In genomic region chr17:24653967-24654710, GRCm38 (mm10) we compare ENCODE assay signal across 8 mouse cellular contexts. TPM values are rescaled to one million over a fixed set of nuclear protein-coding genes. Genes with fewer than 3 reads are reported as not detected.
DNase-seq lines count a peak whose midpoint lies in the region; ATAC-seq and TF ChIP-seq lines count a peak whose summit lies in the region.

No protein-coding gene starts in this region.

- TF ChIP-seq CTCF in E14TG2a.4 (conservative IDR thresholded peaks at IDR 0.05; ENCODE audit: low read length) = peak; percentile 12; the same call in 1 of the 2 replicates
- peak; percentile 87 for TF ChIP-seq CTCF in bone marrow macrophage, adult 2 months (IDR thresholded peaks at IDR 0.05; ENCODE audit: low read depth, low read length)

- peak overlapping the region; percentile 12 for H3K9ac ChIP-seq in heart, embryonic 16.5 days (ENCODE audit: low read length)

- WGBS in heart, embryonic 16.5 days = 4% methylated on average over 19 of the region's 19 CpGs

- H3K36me3 ChIP-seq in E14TG2a.4 (ENCODE audit: insufficient read depth, low read length) = no peaks in the 10 kb centered on the region
- H3K36me3 ChIP-seq in heart, embryonic 16.5 days (ENCODE audit: control insufficient read depth, insufficient read depth) = no peaks in the 10 kb centered on the region

- DNase-seq in kidney, postnatal 25 days = peak; percentile 82 to 89
- DNase-seq in lung, postnatal 14 days = peak; percentile 90
- peak; percentile 75 for DNase-seq in ovary, postnatal 14 days (ENCODE audit: low spot score)
- peak; percentile 67 to 85 for DNase-seq in urinary bladder, postnatal 4 days (ENCODE audit: low spot score in 2 of 2)

- no peak overlapping the region for H3K27ac ChIP-seq in bone marrow macrophage, adult 2 months (ENCODE audit: insufficient read depth, low read depth, low read length)
- H3K27ac ChIP-seq in heart, embryonic 16.5 days (ENCODE audit: low read length) = no peak overlapping the region

- peak; percentile 80 for ATAC-seq in erythroid progenitor cell, adult 5-6 weeks (replicated peaks; ENCODE audit: low FRiP score, poor library complexity, severe bottlenecking)
- peak; percentile 35 for ATAC-seq in heart, embryonic 16.5 days (replicated peaks; ENCODE audit: extremely low read depth, insufficient read depth, low FRiP score)

- H3K4me3 ChIP-seq in E14TG2a.4 (replicated peaks; ENCODE audit: low read length) = 0 out of 2 replicates have a peak overlapping the region, but pooled peaks have one; percentile 14
- peak overlapping the region; percentile 36 for H3K4me3 ChIP-seq in bone marrow macrophage, adult 2 months (ENCODE audit: insufficient read depth, low read length)
- H3K4me3 ChIP-seq in heart, embryonic 16.5 days (ENCODE audit: low read length) = peak overlapping the region; percentile 42

- no peaks in the 10 kb centered on the region for H3K9me3 ChIP-seq in E14TG2a.4 (ENCODE audit: low read length)
- no peaks in the 10 kb centered on the region for H3K9me3 ChIP-seq in heart, embryonic 16.5 days (replicated peaks; ENCODE audit: control insufficient read depth, low read length)

- peaks cover 43% of the 10 kb centered on the region for H3K4me1 ChIP-seq in E14TG2a.4 (replicated peaks; ENCODE audit: low read depth, low read length)
- peaks cover 8% of the 10 kb centered on the region for H3K4me1 ChIP-seq in bone marrow macrophage, adult 2 months (ENCODE audit: control insufficient read depth, insufficient read depth, low read length)
- peaks cover 12% of the 10 kb centered on the region for H3K4me1 ChIP-seq in heart, embryonic 16.5 days (ENCODE audit: control insufficient read depth, insufficient read depth, low read length)

- H3K4me2 ChIP-seq in heart, embryonic 16.5 days (ENCODE audit: low read depth, low read length) = peak overlapping the region; percentile 63

- peaks cover 74% of the 10 kb centered on the region for H3K27me3 ChIP-seq in E14TG2a.4 (ENCODE audit: insufficient read depth, low read length)
- peaks cover 31% of the 10 kb centered on the region for H3K27me3 ChIP-seq in heart, embryonic 16.5 days (ENCODE audit: control insufficient read depth, insufficient read depth, low read length)

- TF ChIP-seq POLR2A in bone marrow macrophage, adult 2 months (IDR thresholded peaks at IDR 0.05; ENCODE audit: borderline replicate concordance, low read depth, low read length) = no peak

RNA-seq across cellular contexts. Expression of gene Slc9a3r2, which starts 4.0 kb away (rescaled TPM):
- polyA plus RNA-seq in bone marrow macrophage, adult 2 months (2012; ENCODE audit: insufficient read depth, insufficient read length, missing spikeins) = 0.98 TPM in 1 of 2 replicates, not detected in the other
- 0.84 TPM in 1 of 2 replicates, not detected in the other for total RNA-seq in erythroid progenitor cell, adult 5-6 weeks (2015; ENCODE audit: low replicate concordance)
- not detected in 2 replicates for total RNA-seq in erythroid progenitor cell, adult 5-6 weeks (2017; ENCODE audit: low replicate concordance)
- 50.8 and 63.9 TPM in 2 replicates for polyA plus RNA-seq in heart, embryonic 16.5 days (2015; fragmentation: Nextera tagmentation; extraction: Ambion mirVana)

RNA-seq across cellular contexts. Expression of gene Npw, which starts 4.1 kb away (rescaled TPM):
- polyA plus RNA-seq in bone marrow macrophage, adult 2 months (2012; ENCODE audit: insufficient read depth, insufficient read length, missing spikeins) = not detected in 2 replicates
- not detected in 2 replicates for total RNA-seq in erythroid progenitor cell, adult 5-6 weeks (2015; ENCODE audit: low replicate concordance)
- total RNA-seq in erythroid progenitor cell, adult 5-6 weeks (2017; ENCODE audit: low replicate concordance) = not detected in 2 replicates
- 0.62 TPM in 1 of 2 replicates, not detected in the other for polyA plus RNA-seq in heart, embryonic 16.5 days (2015; fragmentation: Nextera tagmentation; extraction: Ambion mirVana)

RNA-seq across cellular contexts. Expression of gene Zfp598, which starts 15.3 kb away (rescaled TPM):
- polyA plus RNA-seq in bone marrow macrophage, adult 2 months (2012; ENCODE audit: insufficient read depth, insufficient read length, missing spikeins) = 28.0 and 29.6 TPM in 2 replicates
- total RNA-seq in erythroid progenitor cell, adult 5-6 weeks (2015; ENCODE audit: low replicate concordance) = 13.4 and 18.4 TPM in 2 replicates
- 9.2 and 12.0 TPM in 2 replicates for total RNA-seq in erythroid progenitor cell, adult 5-6 weeks (2017; ENCODE audit: low replicate concordance)
- 11.9 and 17.0 TPM in 2 replicates for polyA plus RNA-seq in heart, embryonic 16.5 days (2015; fragmentation: Nextera tagmentation; extraction: Ambion mirVana)

RNA-seq across cellular contexts. Expression of gene Nthl1, which starts 21.7 kb away (rescaled TPM):
- 4.1 and 6.2 TPM in 2 replicates for polyA plus RNA-seq in bone marrow macrophage, adult 2 months (2012; ENCODE audit: insufficient read depth, insufficient read length, missing spikeins)
- total RNA-seq in erythroid progenitor cell, adult 5-6 weeks (2015; ENCODE audit: low replicate concordance) = not detected in 2 replicates
- 0.39 and 1.1 TPM in 2 replicates for total RNA-seq in erythroid progenitor cell, adult 5-6 weeks (2017; ENCODE audit: low replicate concordance)
- 11.2 and 12.7 TPM in 2 replicates for polyA plus RNA-seq in heart, embryonic 16.5 days (2015; fragmentation: Nextera tagmentation; extraction: Ambion mirVana)

RNA-seq across cellular contexts. Expression of gene Tsc2, which starts 21.7 kb away (rescaled TPM):
- 62.1 and 67.7 TPM in 2 replicates for polyA plus RNA-seq in bone marrow macrophage, adult 2 months (2012; ENCODE audit: insufficient read depth, insufficient read length, missing spikeins)
- total RNA-seq in erythroid progenitor cell, adult 5-6 weeks (2015; ENCODE audit: low replicate concordance) = 49.0 and 56.6 TPM in 2 replicates
- 13.5 and 28.4 TPM in 2 replicates for total RNA-seq in erythroid progenitor cell, adult 5-6 weeks (2017; ENCODE audit: low replicate concordance)
- polyA plus RNA-seq in heart, embryonic 16.5 days (2015; fragmentation: Nextera tagmentation; extraction: Ambion mirVana) = 48.1 and 53.3 TPM in 2 replicates

Comparison
In these comparisons a context has a peak if more than half of its experiments do, and no peak if none do; other contexts are left out.
1. RNA of gene Slc9a3r2, which starts 4.0 kb away (polyA plus RNA-seq): 50.8 to 63.9 TPM in heart, embryonic 16.5 days; 0.98 TPM in bone marrow macrophage, adult 2 months; every median in the first group is over 10 times any median in the second.
2. Peak in every context shown above with its lines, with median percentiles within 50 percentile points of each other: H3K4me3 ChIP-seq and DNase-seq.